Mouse (Mus musculus): Measurements from ENCODE around the gene Psmb11. TPM values are rescaled to one million over a fixed set of nuclear protein-coding genes. Genes with fewer than 3 reads are reported as not detected.

The Psmb11 gene
- total and polyA plus RNA-seq, 2 experiments from 2014 or later, result 0.04 TPM; not detected in 1

GRCm38 (mm10) chr14:54630583-54631239 is 9.5 kb downstream of the Psmb11 start:
- no peak overlapping the region for H3K4me2 ChIP-seq (ENCODE audit: low read depth)
- peak; percentile 46 for ATAC-seq

GRCm38 (mm10) chr14:54631240-54631599 is 10.0 kb downstream of the Psmb11 start:
- Histone ChIP-seq H3K36me3 (ENCODE audit: insufficient read depth) (peaks cover 34% of the 10 kb centered on the region), H3K27me3 (ENCODE audit: insufficient read depth, low read length) (no peaks in the 10 kb centered on the region), H3K9me3 (ENCODE audit: low read length) (no peaks in the 10 kb centered on the region), H3K27ac (ENCODE audit: low read depth, low read length) (no peak overlapping the region), H3K9ac (no peak overlapping the region), H3K4me1 (ENCODE audit: insufficient read depth) (no peaks in the 10 kb centered on the region), H3K4me3 (ENCODE audit: low read depth, low read length) (no peak overlapping the region), H3K4me2 (ENCODE audit: low read depth) (no peak overlapping the region)
- no peak for TF ChIP-seq CTCF (IDR thresholded peaks at IDR 0.05; ENCODE audit: low read depth)
- WGBS, result 69% methylated on average over 4 of the region's 4 CpGs
- DNase-seq, result no peak
- peak; percentile 10; the same call in 1 of the 2 replicates for ATAC-seq

More at GRCm38 (mm10) chr14:54630583-54631239, 9.5 kb downstream of the Psmb11 start:
- no peak for DNase-seq
- H3K9ac ChIP-seq, result no peak overlapping the region
- no peak overlapping the region for H3K4me3 ChIP-seq (ENCODE audit: low read depth, low read length)
- H3K9me3 ChIP-seq (ENCODE audit: low read length), result no peaks in the 10 kb centered on the region
- H3K27me3 ChIP-seq (ENCODE audit: insufficient read depth, low read length), result no peaks in the 10 kb centered on the region
- H3K4me1 ChIP-seq (ENCODE audit: insufficient read depth), result no peaks in the 10 kb centered on the region
- H3K27ac ChIP-seq (ENCODE audit: low read depth, low read length), result no peak overlapping the region
- WGBS, result 60% methylated on average over 11 of the region's 11 CpGs
- TF ChIP-seq CTCF (IDR thresholded peaks at IDR 0.05; ENCODE audit: low read depth), result no peak
- H3K36me3 ChIP-seq (ENCODE audit: insufficient read depth), result peaks cover 34% of the 10 kb centered on the region

GRCm38 (mm10) chr14:54632252-54632651 is 11.0 kb downstream of the Psmb11 start:
- peaks cover 40% of the 10 kb centered on the region for H3K36me3 ChIP-seq (ENCODE audit: insufficient read depth)
- no peak for DNase-seq
- H3K4me2 ChIP-seq (ENCODE audit: low read depth), result no peak overlapping the region
- no peak overlapping the region for H3K9ac ChIP-seq
- H3K27ac ChIP-seq (ENCODE audit: low read depth, low read length), result no peak overlapping the region
- WGBS, result 95% methylated on average over 37 of the region's 37 CpGs
- H3K4me1 ChIP-seq (ENCODE audit: insufficient read depth), result no peaks in the 10 kb centered on the region
- H3K4me3 ChIP-seq (ENCODE audit: low read depth, low read length), result no peak overlapping the region
- TF ChIP-seq CTCF (IDR thresholded peaks at IDR 0.05; ENCODE audit: low read depth), result no peak
- no peaks in the 10 kb centered on the region for H3K27me3 ChIP-seq (ENCODE audit: insufficient read depth, low read length)
- H3K9me3 ChIP-seq (ENCODE audit: low read length), result no peaks in the 10 kb centered on the region
- no peak for ATAC-seq

- no peak overlapping the region for H3K4me2 ChIP-seq (ENCODE audit: low read depth)
Observed at GRCm38 (mm10) chr14:54634182-54634581, 12.9 kb downstream of the Psmb11 start.

GRCm38 (mm10) chr14:54636954-54637353 is 15.7 kb downstream of the Psmb11 start:
- DNase-seq (peak; percentile 49), ATAC-seq (no peak)
- Histone ChIP-seq H3K4me1 (ENCODE audit: insufficient read depth) (peaks cover 4% of the 10 kb centered on the region; the same call in 1 of the 2 replicates), H3K27me3 (ENCODE audit: insufficient read depth, low read length) (no peaks in the 10 kb centered on the region), H3K9ac (no peak overlapping the region), H3K4me3 (ENCODE audit: low read depth, low read length) (no peak overlapping the region), H3K9me3 (ENCODE audit: low read length) (no peaks in the 10 kb centered on the region), H3K27ac (ENCODE audit: low read depth, low read length) (no peak overlapping the region), H3K4me2 (ENCODE audit: low read depth) (no peak overlapping the region), H3K36me3 (ENCODE audit: insufficient read depth) (peaks cover 26% of the 10 kb centered on the region)
- peak; percentile 91 for TF ChIP-seq CTCF (IDR thresholded peaks at IDR 0.05; ENCODE audit: low read depth)
- 51% methylated on average over 8 of the region's 8 CpGs for WGBS

More at GRCm38 (mm10) chr14:54634182-54634581, 12.9 kb downstream of the Psmb11 start:
- DNase-seq, result no peak
- TF ChIP-seq CTCF (IDR thresholded peaks at IDR 0.05; ENCODE audit: low read depth), result 0 out of 2 replicates have a peak, but pooled peaks have one; percentile 29
- Histone ChIP-seq H3K36me3 (ENCODE audit: insufficient read depth) (peaks cover 44% of the 10 kb centered on the region), H3K9ac (no peak overlapping the region), H3K4me1 (ENCODE audit: insufficient read depth) (no peaks in the 10 kb centered on the region), H3K27me3 (ENCODE audit: insufficient read depth, low read length) (no peaks in the 10 kb centered on the region), H3K27ac (ENCODE audit: low read depth, low read length) (no peak overlapping the region), H3K9me3 (ENCODE audit: low read length) (no peaks in the 10 kb centered on the region), H3K4me3 (ENCODE audit: low read depth, low read length) (no peak overlapping the region)
- ATAC-seq, result no peak
- 85% methylated on average over 4 of the region's 4 CpGs for WGBS

DNA sequence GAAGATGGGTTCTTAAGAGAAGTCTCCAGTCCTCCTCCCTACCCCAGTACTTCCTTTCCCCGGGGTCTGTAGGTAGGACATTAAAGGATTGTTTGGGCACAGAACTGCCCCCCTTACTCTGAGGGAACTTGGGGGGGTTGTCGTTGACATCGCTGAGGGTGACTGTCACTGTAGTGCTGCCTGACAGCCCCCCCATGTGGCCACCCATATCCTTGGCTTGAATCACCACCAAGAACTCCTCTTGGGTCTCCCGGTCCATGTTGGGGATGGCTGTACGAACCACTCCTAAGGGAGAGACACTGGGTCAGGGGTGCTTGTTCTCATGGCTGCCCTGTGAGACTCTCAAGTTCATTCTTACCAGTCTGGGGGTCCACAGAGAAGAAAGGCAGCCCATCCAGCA is 17.0 kb downstream of the Psmb11 start:
- ATAC-seq, result no peak
- Histone ChIP-seq H3K4me3 (ENCODE audit: low read depth, low read length) (no peak overlapping the region), H3K27me3 (ENCODE audit: insufficient read depth, low read length) (no peaks in the 10 kb centered on the region), H3K9me3 (ENCODE audit: low read length) (no peaks in the 10 kb centered on the region), H3K4me1 (ENCODE audit: insufficient read depth) (peaks cover 4% of the 10 kb centered on the region; the same call in 1 of the 2 replicates), H3K4me2 (ENCODE audit: low read depth) (no peak overlapping the region), H3K27ac (ENCODE audit: low read depth, low read length) (no peak overlapping the region), H3K9ac (no peak overlapping the region), H3K36me3 (ENCODE audit: insufficient read depth) (peaks cover 26% of the 10 kb centered on the region)
- peak; percentile 57 for TF ChIP-seq CTCF (IDR thresholded peaks at IDR 0.05; ENCODE audit: low read depth)
- peak; percentile 36 for DNase-seq
- WGBS, result 69% methylated on average over 5 of the region's 5 CpGs

DNA sequence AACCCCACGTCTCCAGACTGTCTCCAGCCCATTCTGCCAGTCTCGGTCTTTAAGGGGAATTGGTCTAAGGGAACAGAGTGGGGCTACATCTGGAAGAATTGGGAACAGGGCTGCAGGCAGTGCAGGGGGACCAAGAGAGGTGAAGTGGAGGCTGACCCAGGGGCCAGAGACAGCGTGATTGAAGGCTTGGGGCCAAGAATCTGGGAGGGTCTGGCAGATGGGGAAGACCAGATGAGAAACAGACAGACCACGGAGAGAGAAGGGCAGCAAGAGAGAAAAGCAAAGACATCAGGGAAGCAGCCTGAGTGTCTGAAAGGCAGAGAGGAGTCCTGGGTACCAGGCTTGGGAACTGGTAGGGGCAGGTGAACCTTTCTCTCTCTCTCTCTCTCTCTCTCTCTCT is 18.9 kb downstream of the Psmb11 start:
- Histone ChIP-seq H3K4me2 (ENCODE audit: low read depth) (peak overlapping the region; percentile 93), H3K36me3 (ENCODE audit: insufficient read depth) (peaks cover 40% of the 10 kb centered on the region), H3K4me3 (ENCODE audit: low read depth, low read length) (peak overlapping the region; percentile 66; the same call in 1 of the 2 replicates), H3K27me3 (ENCODE audit: insufficient read depth, low read length) (no peaks in the 10 kb centered on the region), H3K9me3 (ENCODE audit: low read length) (no peaks in the 10 kb centered on the region), H3K4me1 (ENCODE audit: insufficient read depth) (peaks cover 4% of the 10 kb centered on the region; the same call in 1 of the 2 replicates), H3K27ac (ENCODE audit: low read depth, low read length) (no peak overlapping the region), H3K9ac (peak overlapping the region; percentile 31)
- no peak for TF ChIP-seq CTCF (IDR thresholded peaks at IDR 0.05; ENCODE audit: low read depth)
- ATAC-seq (no peak), DNase-seq (peak; percentile 18)
- 13% methylated on average over 4 of the region's 4 CpGs for WGBS
